Mouse (Mus musculus): ENCODE measurements around the gene Mvb12a. TPM values are rescaled to one million over a fixed set of nuclear protein-coding genes. Genes with fewer than 3 reads are reported as not detected.

The Mvb12a gene
- 27.2 TPM for total RNA-seq (2023)

GRCm38 (mm10) chr8:71542632-71543343 is at the start of gene Mvb12a:
Gene Mvb12a (plus strand): TSS chr8:71542922.

GRCm38 (mm10) chr8:71511644-71512043 is 31.1 kb upstream of the Mvb12a start, which contains the start of gene Plvap:
Gene Plvap (minus strand): TSS chr8:71511752.

DNA sequence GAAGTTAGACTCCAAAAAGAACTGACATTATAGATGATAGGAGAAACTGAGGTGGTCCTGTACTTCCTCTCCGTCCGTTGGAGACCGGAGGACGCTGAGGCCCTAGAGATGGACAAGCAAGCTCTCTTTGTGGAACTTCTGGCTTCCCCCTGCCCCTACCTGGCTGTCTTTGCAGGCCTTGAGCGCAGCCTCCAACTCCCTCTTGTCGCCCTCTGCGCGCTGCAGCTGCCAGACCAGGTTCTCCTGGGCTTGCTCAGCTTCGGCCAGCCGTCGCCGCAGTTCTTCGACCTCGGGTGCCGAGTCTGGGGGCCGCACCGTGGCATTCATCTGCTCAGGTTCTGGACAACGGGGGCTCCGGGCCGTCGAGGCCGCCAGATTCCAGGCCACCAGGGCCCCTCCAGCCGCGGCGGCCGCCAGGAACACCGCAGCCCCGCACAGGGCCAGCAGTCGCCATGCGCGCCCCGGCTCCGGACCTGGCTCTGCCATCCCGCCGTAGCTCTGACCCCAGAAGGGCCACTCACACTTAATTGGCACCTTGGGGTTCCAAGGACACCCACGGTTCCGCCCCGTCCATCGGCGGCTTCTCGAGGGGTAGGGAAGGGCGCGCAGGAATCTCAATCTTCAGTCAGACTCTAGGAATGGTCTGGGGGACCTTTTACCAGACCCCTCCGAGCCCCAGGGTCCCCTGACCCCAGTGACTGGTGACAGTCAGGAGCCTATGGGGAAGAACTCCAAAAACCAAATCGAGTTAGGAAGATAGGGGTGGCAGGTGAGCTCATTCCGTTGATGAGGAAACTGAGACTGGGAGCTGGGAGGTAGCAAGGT is 17.3 kb upstream of the Mvb12a start, which contains the start of gene Ccdc194:
Gene Ccdc194 (minus strand): TSS at position 486 of the 825 bp plus-strand sequence.

DNA sequence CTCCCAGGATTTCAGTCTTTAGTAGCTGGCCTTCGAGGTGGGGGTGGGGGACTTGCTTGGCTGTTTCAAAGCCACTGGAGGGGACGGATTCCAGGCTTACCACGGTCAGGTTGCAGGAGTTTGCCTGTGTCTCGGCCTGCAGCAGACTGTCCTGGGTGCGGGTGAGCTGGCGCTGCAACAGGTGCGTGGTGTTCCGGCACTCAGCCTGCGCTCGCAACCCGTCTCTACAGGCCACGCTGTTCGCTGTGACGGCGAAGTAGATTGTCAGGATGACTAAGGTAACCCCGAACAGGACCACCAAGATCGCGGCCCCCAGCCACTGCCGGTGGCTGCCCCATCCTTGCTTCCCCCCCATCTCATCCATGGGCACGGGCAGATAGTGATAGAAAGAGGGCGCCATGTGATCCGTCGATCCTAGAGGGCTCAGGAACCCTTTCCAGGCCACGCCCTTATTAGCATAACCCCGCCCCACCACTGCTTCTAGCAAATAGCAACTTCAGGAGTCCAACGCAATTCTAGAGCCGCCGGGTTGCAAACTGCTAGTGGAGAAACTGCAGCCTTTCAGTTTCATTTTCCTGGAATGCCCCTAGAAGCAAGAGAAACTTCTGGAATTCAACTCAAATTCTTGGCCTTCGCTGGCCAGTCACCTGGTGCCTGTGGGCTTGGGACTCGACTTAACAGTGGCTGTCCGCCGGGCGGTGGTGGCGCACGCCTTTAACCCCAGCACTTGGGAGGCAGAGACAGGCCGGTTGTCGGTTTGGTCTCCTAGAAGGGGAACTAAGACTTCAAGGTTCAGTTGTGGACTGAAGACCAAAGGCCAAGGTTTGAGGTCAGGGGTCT is 5.5 kb upstream of the Mvb12a start, which contains the start of gene Bst2:
Gene Bst2 (minus strand): TSS at position 429 of the 840 bp plus-strand sequence.

GRCm38 (mm10) chr8:71558071-71558957 is 15.6 kb downstream of the Mvb12a start, which contains the start of gene Tmem221:
Gene Tmem221 (minus strand): TSS chr8:71558871.

GRCm38 (mm10) chr8:71566501-71566900 is 23.8 kb downstream of the Mvb12a start, which contains the start of gene Nxnl1:
Gene Nxnl1 (minus strand): TSS chr8:71566601.

GRCm38 (mm10) chr8:71568387-71568937 is 25.7 kb downstream of the Mvb12a start, which contains the start of gene Slc27a1:
Gene Slc27a1 (plus strand): TSS chr8:71568882.

DNA sequence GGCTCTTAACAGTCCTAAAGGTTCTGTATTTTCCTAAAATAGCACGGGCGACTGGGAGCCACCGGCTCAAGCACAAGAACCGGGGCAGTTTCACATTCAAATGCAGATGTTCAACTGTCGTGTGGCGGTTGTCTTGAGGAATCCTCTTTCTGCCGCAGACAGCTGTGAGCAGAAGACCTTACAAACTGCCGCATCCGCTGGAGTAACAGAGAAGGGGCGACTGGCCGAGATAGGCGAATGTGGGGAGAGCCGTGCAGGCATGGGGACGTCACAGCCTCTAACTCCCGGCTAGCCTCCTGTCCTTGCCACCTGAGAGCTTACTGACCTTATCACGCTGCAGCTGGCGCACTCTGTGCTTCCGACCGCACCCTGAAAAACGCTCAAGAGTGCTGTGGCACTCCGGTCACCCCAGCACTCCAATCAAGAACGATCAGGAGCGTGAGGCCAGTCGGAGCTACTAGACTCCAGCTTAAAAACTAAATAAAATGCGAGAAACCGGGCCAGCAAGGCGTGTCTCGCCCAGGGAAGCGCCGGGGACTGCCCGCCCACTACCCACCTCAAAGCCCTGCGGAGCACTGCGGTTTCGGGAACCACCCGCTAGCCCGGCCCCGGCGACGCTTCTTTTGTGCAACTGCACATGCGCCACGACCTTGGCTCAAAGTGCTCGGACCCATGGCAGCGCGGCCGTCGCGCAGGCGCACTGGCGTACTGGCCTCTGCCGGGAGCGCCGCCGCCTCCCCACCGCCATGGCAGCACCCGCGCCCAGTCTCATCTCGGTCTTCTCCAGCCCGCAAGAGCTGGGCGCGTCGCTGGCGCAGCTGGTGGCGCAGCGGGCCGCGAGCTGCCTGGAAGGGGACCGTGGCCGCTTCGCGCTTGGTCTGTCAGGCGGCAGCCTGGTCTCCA is 49.0 kb downstream of the Mvb12a start, which contains the start of gene Pgls:
Gene Pgls (plus strand): TSS at position 706 of the 903 bp plus-strand sequence.

GRCm38 (mm10) chr8:71597451-71597850 is 54.7 kb downstream of the Mvb12a start, which contains the start of gene Fam129c:
Gene Fam129c (plus strand): TSS chr8:71597648.

Other genes starting within 250 kb of the Mvb12a start
- gene Use1, start 176.1 kb upstream of the Mvb12a start, total RNA-seq (2023): 310 TPM
- 22.3 TPM for gene Ocel1, start 171.6 kb upstream of the Mvb12a start, total RNA-seq (2023)
- 4.0 TPM for gene Nr2f6, start 161.0 kb upstream of the Mvb12a start, total RNA-seq (2023)
- 0.28 TPM for gene Ushbp1, start 147.1 kb upstream of the Mvb12a start, total RNA-seq (2023)
- 109 TPM for gene Babam1, start 146.1 kb upstream of the Mvb12a start, total RNA-seq (2023)
- gene Ankle1, start 136.9 kb upstream of the Mvb12a start, total RNA-seq (2023): 1.8 TPM
- gene Abhd8, start 79.3 kb upstream of the Mvb12a start, total RNA-seq (2023): 76.5 TPM
- gene Mrpl34, start 78.0 kb upstream of the Mvb12a start, total RNA-seq (2023): 39.7 TPM
- gene Dda1, start 73.7 kb upstream of the Mvb12a start, total RNA-seq (2023): 90.7 TPM
- gene Ano8, start 57.0 kb upstream of the Mvb12a start, total RNA-seq (2023): 24.0 TPM
- gene Gtpbp3, start 54.8 kb upstream of the Mvb12a start, total RNA-seq (2023): 20.5 TPM
- 0.67 TPM for gene Plvap, start 31.2 kb upstream of the Mvb12a start, total RNA-seq (2023)
- gene Ccdc194, start 17.2 kb upstream of the Mvb12a start, total RNA-seq (2023): not detected
- gene Bst2, start 5.5 kb upstream of the Mvb12a start, total RNA-seq (2023): 62.4 TPM
- 2.2 TPM for gene Tmem221, start 15.9 kb downstream of the Mvb12a start, total RNA-seq (2023)
- gene Nxnl1, start 23.7 kb downstream of the Mvb12a start, total RNA-seq (2023): not detected
- gene Slc27a1, start 26.0 kb downstream of the Mvb12a start, total RNA-seq (2023): 6.8 TPM
- gene Pgls, start 49.3 kb downstream of the Mvb12a start, total RNA-seq (2023): 52.5 TPM
- 11.5 TPM for gene Fam129c, start 54.7 kb downstream of the Mvb12a start, total RNA-seq (2023)
- 50.7 TPM for gene Colgalt1, start 68.1 kb downstream of the Mvb12a start, total RNA-seq (2023)
- gene Unc13a, start 128.8 kb downstream of the Mvb12a start, total RNA-seq (2023): 0.77 TPM
- 89.5 TPM for gene Jak3, start 133.4 kb downstream of the Mvb12a start, total RNA-seq (2023)
- gene Insl3, start 146.3 kb downstream of the Mvb12a start, total RNA-seq (2023): 50.5 TPM
- 0.98 TPM for gene B3gnt3, start 158.9 kb downstream of the Mvb12a start, total RNA-seq (2023)
- gene Fcho1, start 182.8 kb downstream of the Mvb12a start, total RNA-seq (2023): 133 TPM

Measured in CD8-positive naive resting alpha-beta T cell, adult 57 days (primary cell).